Mouse (Mus musculus): ENCODE results near the gene R3hdml.
"Not testable (repeated sequence)": the region's sequence is repeated elsewhere in the genome, so short reads cannot be mapped to it uniquely, and the experiment has no call there.

The R3hdml gene
- long read RNA-seq, experiment 1, result 0 reads
- long read RNA-seq, experiment 2, result 0 reads

DNA sequence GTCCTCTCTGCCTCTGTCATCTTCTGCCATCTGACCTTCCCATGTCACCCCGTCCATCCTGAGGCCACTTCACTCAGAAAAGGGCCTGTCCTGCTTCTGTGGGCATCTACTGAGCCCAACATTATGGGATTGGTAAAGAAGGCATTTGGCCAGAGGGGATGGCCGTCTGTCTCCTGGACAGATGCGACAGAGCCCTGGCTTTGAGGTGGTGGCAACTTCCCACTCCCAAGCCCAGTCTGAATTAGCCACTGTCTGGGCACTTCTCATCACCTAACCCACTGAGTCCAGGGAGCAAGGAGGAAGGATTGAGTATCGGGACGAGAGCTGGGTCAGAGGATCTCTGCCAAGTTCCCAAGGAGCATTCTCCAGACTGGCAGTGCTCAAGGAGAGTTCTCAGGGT, at the start of gene R3hdml:
R3hdml (plus strand) TSS at position 301 of the 400 bp plus-strand sequence.
- intact Hi-C loops (cut with DNase I), result no loop called here

- intact Hi-C loops (cut with DNase I), result no loop called here
These were observed 48.6 kb upstream of the R3hdml start for GRCm38 (mm10) chr2:163443543-163443942.

DNA sequence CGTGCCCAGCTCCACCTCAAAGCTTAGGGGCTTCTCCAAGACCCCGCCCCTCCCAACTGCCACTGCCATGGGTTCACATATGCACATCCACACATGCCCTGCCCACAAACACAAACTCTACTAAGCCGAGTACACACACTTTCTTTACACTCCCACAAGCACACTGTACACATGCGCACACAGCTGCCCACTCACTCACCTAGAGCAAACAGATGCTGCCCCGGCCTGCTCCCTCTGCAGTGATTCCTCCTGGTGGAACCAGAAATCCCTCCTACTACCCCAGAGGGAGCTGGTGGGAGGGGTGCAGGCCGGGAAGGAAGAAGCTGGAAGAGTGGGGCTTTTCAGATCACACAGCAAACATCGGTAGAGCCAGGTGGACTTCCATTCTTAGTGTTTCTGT, 48.1 kb upstream of the R3hdml start:
- intact Hi-C loops (cut with DNase I), result no loop called here

DNA sequence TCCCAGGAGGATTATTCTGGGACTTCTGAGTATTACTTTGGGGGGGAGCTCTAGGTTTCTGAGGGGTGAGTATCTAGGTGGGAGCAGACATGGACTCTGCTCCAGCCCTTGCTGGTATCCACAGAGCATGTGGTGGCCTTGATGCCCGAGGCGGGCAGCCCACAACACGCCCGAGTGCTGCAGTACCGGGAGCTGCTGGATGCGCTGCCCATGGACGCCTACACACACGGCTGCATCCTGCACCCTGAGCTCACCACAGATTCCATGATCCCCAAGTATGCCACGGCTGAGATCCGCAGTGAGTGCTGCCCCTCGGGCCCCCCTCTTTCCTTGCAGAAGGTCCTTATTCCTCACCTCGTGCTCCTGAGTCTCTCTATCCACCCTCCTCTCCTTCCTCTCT, 44.7 kb upstream of the R3hdml start:
- intact Hi-C loops (cut with DNase I), result no loop called here

DNA sequence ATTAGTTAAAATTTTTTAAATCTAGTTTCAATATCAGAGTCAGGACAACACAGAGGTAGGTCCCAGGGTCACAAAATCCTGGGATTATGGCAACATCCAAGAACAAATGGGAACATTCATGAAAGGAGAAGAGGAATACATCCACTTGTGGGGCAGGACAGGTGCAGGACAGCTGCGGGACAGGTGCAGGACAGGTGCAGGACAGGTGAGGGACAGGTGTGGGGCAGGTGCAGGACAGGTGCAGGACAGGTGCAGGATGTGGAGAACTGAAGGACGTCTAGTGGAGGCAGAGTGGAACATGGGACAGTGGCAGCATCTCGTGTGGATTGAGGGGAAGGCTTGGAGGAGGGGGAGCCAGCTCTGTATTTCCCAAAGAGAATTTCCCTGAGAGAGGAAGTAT, 42.8 kb upstream of the R3hdml start:
- intact Hi-C loops (cut with DNase I), result no loop called here

DNA sequence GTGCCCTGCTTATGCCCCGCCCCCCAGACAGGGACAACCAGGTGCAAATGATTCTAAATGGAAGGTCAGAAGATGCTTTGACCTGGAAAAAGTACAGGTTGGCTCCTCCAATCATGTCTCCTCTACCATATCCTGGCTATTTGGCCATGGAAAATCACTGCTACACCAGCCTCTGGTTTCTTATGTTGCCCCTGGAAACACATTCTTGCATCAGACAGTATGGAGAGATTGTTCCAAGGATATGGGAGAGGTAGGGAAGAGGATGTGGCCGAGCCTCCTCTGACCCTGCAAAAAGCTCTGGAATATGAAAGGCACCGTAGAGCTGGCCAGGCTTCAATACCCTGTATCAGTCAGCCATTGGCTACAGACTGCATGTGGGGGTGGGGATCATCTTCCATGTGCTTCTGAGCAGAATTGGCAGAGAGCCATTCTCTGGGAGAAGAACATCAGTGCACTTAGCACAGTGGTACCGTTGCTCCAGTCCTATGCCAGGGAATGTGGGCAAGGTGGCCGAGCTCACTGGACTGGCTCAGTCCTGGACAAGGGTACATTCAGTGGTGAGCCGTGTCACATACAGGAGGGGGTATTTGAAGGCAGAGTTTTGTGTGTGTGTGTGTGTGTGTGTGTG, 41.3 kb upstream of the R3hdml start:
- intact Hi-C loops (cut with DNase I), result loop anchor here (5.0 kb wide), 1 partner anchor 147 kb away; no protein-coding TSS in a partner anchor

DNA sequence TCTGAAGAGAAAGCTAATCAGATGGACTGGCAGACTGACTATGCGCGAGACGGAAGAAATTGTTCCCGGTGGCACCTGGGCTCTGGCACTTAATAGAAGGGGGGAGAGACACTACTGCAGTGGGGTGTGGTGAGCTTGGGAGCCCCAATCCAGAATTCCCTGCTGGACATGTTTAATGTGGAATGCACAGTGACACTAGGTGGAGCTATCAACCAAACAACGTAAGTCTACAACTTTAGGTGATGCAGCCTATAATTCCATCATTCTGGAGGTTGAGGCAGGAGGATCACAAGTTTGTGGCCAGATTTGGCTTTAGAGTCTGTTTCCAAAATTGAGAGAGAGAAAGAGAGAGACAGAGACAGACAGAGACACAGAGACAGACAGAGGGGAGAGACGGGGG, 39.4 kb upstream of the R3hdml start:
- intact Hi-C loops (cut with DNase I), result loop anchor here (5.0 kb wide), 1 partner anchor 145 kb away; no protein-coding TSS in a partner anchor

DNA sequence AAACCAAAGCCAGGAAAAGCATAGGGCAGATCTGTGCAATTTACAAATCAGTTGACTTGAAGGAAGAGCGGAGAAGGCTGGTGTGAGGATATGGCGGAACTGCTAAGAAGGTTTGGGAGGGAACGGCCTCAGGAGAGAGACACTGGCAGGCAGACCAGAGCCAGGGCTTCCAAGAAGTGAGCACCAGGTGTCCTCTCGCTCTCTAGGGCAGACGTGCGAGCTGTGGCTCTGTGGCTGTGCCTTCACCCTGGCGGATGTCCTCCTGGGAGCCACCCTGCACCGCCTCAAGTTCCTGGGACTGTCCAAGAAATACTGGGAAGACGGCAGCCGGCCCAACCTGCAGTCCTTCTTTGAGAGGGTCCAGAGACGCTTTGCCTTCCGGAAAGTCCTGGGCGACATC, 38.7 kb upstream of the R3hdml start:
- intact Hi-C loops (cut with DNase I), result loop anchor here (5.0 kb wide), 1 partner anchor 144 kb away; no protein-coding TSS in a partner anchor

DNA sequence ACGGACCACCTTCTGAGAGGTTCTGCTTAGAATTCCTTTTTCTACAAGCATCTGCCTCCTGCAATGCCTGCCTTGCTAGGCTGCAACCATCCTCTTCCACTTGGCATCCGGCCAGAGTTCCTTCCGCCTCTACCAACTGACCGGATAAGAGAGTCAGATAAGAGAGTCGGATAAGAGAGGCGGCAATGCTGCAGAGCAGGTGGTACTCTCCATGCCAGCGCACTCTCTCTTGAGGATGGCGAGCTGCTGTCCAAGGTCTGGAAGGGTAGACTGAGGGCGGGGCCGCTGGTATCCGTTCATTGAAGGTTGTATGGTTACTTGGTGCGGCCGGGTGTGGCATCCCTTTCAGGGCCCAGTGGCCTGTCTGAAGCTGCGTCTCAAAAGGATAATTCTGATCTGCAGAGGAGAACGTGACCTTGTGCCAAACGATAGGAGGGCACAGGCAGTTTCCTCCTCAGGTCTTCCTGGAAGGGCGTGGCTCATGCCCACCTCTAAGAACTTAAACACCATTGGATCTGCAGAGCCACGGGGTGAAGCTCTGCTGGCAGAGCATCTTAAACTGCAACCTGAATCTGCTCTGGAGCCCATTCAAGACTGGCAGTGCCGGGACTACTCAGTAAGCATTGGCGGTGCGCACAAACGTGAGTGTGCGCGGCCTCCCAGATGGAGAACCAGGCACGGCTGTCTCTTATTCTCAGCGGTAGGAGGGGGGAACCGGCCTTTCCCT, 33.4 kb upstream of the R3hdml start:
- intact Hi-C loops (cut with DNase I), result no loop called here

GRCm38 (mm10) chr2:163459380-163459779, 32.7 kb upstream of the R3hdml start:
- intact Hi-C loops (cut with DNase I), result no loop called here

GRCm38 (mm10) chr2:163460622-163461021, 31.5 kb upstream of the R3hdml start:
- intact Hi-C loops (cut with DNase I), result no loop called here

DNA sequence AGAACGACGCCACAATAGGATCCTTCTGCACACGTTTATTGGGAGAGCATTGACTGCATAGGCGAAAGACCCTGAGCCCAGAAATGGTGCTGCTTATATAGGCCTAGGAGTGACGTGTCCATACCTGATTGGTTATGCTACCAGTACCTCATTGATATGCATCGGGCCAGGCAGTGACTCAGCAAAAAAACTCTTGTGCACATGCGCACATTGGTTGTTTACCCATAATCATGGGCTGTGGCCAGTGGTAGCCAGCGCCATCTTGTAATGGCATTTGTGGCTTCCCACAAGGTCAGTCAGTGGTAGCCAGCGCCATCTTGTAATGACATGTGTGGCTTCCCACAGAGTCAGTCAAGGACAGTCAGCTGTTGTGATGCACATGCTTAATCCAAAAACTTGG, 30.8 kb upstream of the R3hdml start:
- intact Hi-C loops (cut with DNase I), result not testable (repeated sequence)

- intact Hi-C loops (cut with DNase I), result no loop called here
These were observed 29.7 kb upstream of the R3hdml start for GRCm38 (mm10) chr2:163462386-163462785.

DNA sequence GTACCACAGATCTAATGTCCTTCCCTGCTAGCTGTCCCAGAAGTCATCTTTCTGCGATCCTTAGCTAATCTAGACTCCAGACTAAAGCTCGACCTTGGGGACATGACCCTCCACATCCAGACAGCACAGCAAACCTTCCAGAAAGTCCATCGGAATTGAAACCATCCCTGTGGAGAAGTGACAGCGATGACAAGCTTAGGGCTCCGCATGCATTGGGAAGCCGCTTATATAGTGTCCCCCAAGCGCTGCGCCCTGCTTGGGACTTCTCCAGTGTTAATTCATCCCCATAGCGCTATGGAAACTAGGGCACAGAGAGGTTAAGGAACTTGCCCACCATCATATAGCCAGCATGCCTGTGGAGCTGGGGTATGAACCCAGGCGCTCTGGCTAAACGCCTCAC, 29.3 kb upstream of the R3hdml start:
- intact Hi-C loops (cut with DNase I), result no loop called here

GRCm38 (mm10) chr2:163463251-163463769, 28.8 kb upstream of the R3hdml start:
- intact Hi-C loops (cut with DNase I), result no loop called here

DNA sequence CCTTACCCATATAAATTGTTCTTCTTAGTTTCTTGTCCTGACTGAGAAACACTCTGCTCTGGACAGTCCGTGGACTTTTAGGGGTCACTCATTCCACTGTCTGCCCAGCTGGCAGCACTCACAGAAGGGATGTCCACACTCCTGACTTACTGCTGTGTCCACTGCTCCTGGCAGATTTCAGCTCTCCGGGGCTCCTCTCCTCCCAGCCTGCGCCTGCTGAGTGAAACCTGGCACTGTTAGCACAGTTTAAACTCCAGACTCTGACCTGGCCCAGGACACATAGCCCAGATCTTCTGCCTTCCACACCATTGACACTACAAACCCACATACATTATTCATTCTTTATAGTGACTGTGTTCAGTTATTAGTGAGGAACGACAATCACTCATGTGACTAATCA, 28.1 kb upstream of the R3hdml start:
- intact Hi-C loops (cut with DNase I), result no loop called here

DNA sequence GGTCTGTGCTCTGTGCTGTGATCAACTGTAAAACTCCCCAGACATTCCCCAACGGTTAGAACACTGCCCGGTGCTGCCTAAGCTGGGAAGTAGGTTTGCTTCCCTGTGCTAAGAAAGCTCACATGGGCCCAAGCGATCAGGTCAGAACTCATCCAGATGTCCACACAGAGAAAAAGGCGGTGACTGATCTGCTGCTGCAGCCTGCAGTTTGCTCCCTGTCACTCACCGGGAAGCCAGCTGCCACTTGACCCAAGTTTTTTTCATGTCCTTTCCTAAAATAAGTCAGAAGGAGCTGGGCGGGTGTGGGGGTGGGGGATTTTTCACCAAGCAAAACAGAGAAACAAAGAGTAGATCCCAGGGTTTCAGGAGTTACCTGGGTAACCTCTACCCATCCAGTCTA, 27.6 kb upstream of the R3hdml start:
- intact Hi-C loops (cut with DNase I), result no loop called here

GRCm38 (mm10) chr2:163466771-163467170, 25.3 kb upstream of the R3hdml start:
- intact Hi-C loops (cut with DNase I), result loop anchor here (5.0 kb wide), 1 partner anchor 44 kb away; the partner anchor contains the start of gene Oser1

- intact Hi-C loops (cut with DNase I), result loop anchor here (5.0 kb wide), 1 partner anchor 45 kb away; the partner anchor contains the start of gene Oser1
These were observed 24.5 kb upstream of the R3hdml start for GRCm38 (mm10) chr2:163467585-163467984.

GRCm38 (mm10) chr2:163468866-163469265, 23.3 kb upstream of the R3hdml start:
- intact Hi-C loops (cut with DNase I), result loop anchor here (5.0 kb wide), 1 partner anchor 47 kb away; the partner anchor contains the start of gene Oser1

DNA sequence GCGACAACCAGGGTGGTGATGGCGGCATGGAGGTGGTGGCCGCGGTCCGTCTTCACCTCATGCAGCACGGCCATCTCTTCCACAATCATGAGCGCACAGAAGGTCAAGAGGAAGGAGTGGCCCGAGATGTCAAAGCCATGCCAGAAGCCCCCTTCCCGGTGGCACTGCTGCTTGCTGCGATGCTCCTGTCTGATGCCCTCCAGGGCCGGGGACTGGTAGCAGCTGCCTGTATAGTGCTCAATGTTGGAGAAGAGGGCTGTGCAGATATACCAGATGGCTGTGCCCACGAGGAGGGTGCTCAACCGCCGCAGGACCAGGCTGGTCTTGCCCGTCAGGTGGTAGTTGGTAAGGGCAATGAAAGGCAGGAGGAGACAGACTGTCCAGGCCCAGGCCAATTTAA, 22.4 kb upstream of the R3hdml start:
- intact Hi-C loops (cut with DNase I), result loop anchor here (5.0 kb wide), 1 partner anchor 47 kb away; the partner anchor contains the start of gene Oser1

- intact Hi-C loops (cut with DNase I), result no loop called here
These were observed 21.0 kb upstream of the R3hdml start for GRCm38 (mm10) chr2:163471136-163471535.
